Mouse (Mus musculus) erythroblast, embryonic 14.5 days (primary cell): Measurements from ENCODE around the gene Med4. TPM values are rescaled to one million over a fixed set of nuclear protein-coding genes. Genes with fewer than 3 reads are reported as not detected.

ENCODE experiments used
- H3K27me3 ChIP-seq: 2 replicates; pipeline ENCODE4 v1.6.1; 2012; ENCODE audit warnings: inconsistent platforms; ENCODE audit not compliant: control insufficient read depth
- H3K36me3 ChIP-seq: 2 replicates; pipeline ENCODE4 v1.6.1; 2012; ENCODE audit warnings: mild to moderate bottlenecking, inconsistent platforms; ENCODE audit not compliant: control insufficient read depth
- H3K4me1 ChIP-seq: 2 replicates; pipeline ENCODE4 v1.6.1; 2012; ENCODE audit warnings: inconsistent platforms; ENCODE audit not compliant: control insufficient read depth
- H3K4me3 ChIP-seq: replicated peaks from 2 replicates; pipeline ENCODE3; 2012; ENCODE audit warnings: moderate library complexity, mild to moderate bottlenecking, inconsistent platforms
- H3K9me3 ChIP-seq: 2 replicates; pipeline ENCODE4 v1.6.1; 2012; ENCODE audit warnings: low read length, inconsistent platforms, mixed read lengths; ENCODE audit not compliant: control insufficient read depth
- GATA1 ChIP-seq: IDR thresholded peaks from 2 replicates; pipeline ENCODE4 v1.6.1; 2012; ENCODE audit warnings: low read length, inconsistent platforms, mixed read lengths
- TAL1 ChIP-seq: IDR thresholded peaks from 3 replicates; pipeline ENCODE4 v1.6.1; 2012; ENCODE audit warnings: low read length, inconsistent platforms, mixed read lengths
- polyA plus RNA-seq: library from polyadenylated mRNA; stranded (reverse); fragments of >175 nt; gene quantifications from 2 replicates; pipeline ENCODE4 v1.2.3, GENCODE M21; 2012

Med4 gene
- polyA plus RNA-seq, 1 experiment: 0.33 TPM

DNA sequence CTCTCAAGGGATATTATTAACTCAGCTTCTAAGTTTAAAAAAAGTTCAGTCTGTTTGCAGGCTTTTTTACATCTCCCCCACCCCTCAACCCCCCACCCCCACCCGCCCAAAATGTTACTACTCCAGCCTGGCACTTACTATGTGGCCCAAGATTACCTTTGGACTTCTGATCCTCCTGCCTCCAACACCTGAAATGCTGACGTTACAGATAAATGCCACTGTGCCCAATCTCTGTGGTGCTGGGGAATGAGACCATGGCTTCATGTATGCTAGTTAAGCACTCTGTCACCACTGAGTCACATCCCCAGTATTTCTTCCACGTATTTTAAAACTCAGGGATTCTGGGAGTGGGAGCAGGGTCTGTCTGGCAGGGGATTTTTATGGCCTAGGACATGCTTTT, 40.5 kb downstream of the Med4 start:
- Histone ChIP-seq H3K9me3 (no peaks in the 10 kb centered on the region), H3K4me1 (peaks cover 17% of the 10 kb centered on the region), H3K27me3 (no peaks in the 10 kb centered on the region), H3K36me3 (peaks cover under 1% of the 10 kb centered on the region; the same call in 1 of the 2 replicates), H3K4me3 (no peak overlapping the region)
- TF ChIP-seq GATA1 (no peak), TAL1 (no peak)

DNA sequence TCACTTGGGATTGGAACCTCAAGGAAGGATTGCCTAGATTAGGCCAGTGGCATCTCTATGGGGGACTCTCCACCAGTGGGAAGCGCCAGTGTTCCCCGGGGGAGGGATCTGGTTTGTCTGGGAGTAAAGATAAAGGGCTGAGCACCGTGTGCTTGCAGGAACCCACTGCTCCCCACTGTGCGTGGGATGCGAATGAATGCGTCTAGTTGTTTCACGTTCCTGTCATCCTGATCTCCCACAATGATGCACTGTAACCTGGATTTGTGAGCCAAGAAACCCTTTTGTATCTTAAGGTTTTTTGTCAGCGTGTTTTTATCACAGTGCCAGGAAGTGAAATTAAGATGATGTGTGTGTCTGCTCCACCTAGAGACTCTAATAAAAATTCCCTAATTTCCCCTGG, 40.9 kb downstream of the Med4 start:
- no peaks in the 10 kb centered on the region for H3K27me3 ChIP-seq
- no peaks in the 10 kb centered on the region for H3K9me3 ChIP-seq
- H3K36me3 ChIP-seq: peaks cover 5% of the 10 kb centered on the region
- TF ChIP-seq GATA1: no peak
- TF ChIP-seq TAL1: no peak
- peaks cover 17% of the 10 kb centered on the region for H3K4me1 ChIP-seq
- H3K4me3 ChIP-seq: no peak overlapping the region

DNA sequence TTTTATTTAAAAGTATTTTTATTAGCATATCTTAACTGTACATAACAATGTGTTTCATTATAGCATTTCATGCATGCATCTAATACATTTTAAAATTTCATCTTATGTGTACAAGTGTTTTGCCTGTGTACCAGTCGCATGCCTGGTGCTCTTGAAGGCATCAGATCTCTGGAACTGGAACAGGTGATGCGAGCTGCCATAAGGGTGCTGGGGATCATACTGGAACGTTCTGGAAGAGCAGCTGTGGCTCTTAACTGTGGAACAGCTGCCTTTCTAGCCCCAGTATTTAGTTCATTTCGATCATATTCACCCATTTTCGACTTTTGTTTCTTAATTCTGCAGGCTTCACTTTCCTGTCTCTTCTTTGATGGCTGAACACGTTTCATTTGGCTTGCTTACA, 41.3 kb downstream of the Med4 start:
- H3K4me3 ChIP-seq: no peak overlapping the region

DNA sequence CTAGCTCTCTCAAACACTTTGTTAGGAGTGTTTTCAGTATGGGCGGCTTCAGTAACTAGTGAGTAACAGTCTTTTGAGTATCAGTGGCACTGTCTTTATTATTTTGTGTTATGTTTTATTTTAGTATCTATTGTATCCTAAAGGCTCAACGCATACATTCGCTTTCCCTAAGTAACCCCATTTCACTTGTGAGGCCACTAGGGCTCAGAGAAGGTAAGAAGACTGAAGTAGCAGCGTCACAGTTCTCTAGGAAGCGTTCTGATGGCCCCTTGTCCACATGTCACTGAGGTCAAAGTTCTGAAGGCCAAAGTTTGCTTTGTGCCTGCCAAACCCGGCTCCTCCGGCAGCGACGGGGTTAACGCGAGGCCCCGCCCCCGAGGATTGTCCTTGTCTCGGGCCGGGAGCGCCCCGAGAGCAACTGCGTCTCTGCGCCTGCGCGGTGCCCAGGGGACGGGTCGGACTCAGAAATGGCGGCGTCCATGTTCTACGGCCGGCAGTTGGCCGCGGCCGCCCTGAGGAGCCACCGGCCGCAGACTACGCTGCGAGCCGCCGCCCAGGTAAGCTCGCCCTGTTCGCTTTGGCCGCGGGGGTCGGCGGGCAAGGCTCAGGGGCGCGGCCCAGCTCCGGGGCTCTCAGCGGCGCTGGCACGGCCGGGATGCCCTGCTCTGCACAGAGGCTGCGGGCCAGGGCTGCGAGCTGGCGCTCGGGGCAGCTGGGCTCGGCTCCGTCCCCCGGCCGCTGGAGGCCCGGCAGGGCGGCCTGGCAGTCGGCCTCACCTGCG, 42.7 kb downstream of the Med4 start:
- TF ChIP-seq GATA1 (no peak), TAL1 (no peak)
- no peaks in the 10 kb centered on the region for H3K9me3 ChIP-seq
- H3K4me3 ChIP-seq: peak overlapping the region; percentile 87
- H3K36me3 ChIP-seq: peaks cover 11% of the 10 kb centered on the region
- H3K4me1 ChIP-seq: peaks cover 17% of the 10 kb centered on the region
- no peaks in the 10 kb centered on the region for H3K27me3 ChIP-seq

More for the DNA sequence above, 41.3 kb downstream of the Med4 start:
- no peaks in the 10 kb centered on the region for H3K27me3 ChIP-seq
- H3K9me3 ChIP-seq: no peaks in the 10 kb centered on the region
- H3K4me1 ChIP-seq: peaks cover 17% of the 10 kb centered on the region
- H3K36me3 ChIP-seq: peaks cover 9% of the 10 kb centered on the region
- TF ChIP-seq TAL1 (no peak), GATA1 (no peak)

DNA sequence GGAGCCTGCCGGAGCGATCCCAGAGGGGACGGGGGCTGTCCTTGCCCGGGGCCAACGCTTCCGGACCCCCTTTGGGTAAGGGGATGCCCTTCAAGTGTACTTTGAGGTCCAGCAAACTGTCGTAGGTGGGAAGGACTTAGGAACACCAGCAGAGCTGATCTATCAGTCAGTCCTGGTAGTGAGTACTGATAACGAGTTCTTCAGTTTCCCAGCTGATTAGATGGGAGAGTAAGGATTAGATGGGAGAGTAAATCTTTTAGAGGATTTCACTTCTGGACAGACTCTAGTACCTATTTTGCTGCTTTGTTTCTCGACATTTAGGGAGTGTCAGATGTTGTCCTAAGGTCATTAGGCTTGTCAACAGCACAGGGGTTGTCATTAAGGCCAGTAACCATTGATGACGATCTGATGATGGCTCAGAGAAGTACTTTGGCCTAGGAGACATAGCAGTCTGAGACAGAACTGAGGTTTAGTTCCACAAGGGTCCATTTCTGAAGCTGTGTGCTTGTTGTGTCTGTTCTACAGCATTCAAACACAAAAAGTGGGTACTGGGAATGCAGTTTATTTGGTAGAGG, 43.4 kb downstream of the Med4 start:
- Histone ChIP-seq H3K4me3 (peak overlapping the region; percentile 87), H3K27me3 (no peaks in the 10 kb centered on the region), H3K4me1 (peaks cover 17% of the 10 kb centered on the region), H3K9me3 (no peaks in the 10 kb centered on the region), H3K36me3 (peaks cover 11% of the 10 kb centered on the region)
- TF ChIP-seq GATA1 (peak; percentile 38; the same call in 1 of the 2 replicates), TAL1 (no peak)

Other genes starting within 250 kb of the Med4 start
- gene Rb1, start 184.2 kb upstream of the Med4 start, polyA plus RNA-seq: 2.3 and 3.2 TPM in 2 replicates
- 9.4 and 10.0 TPM in 2 replicates for gene Itm2b, start 124.7 kb upstream of the Med4 start, polyA plus RNA-seq
- 1.1 TPM in 2 replicates for gene Sucla2, start 15.3 kb downstream of the Med4 start, polyA plus RNA-seq
- 0.01 and 0.02 TPM in 2 replicates for gene Nudt15, start 38.2 kb downstream of the Med4 start, polyA plus RNA-seq
- gene Gm21750, start 151.2 kb downstream of the Med4 start, polyA plus RNA-seq: not detected in 2 replicates